In genomic region chr5:63444407-63444806, GRCm38 (mm10) we compare ENCODE assay signal across 31 mouse cellular contexts.
DNase-seq lines count a peak whose midpoint lies in the region; ATAC-seq and TF ChIP-seq lines count a peak whose summit lies in the region.
"Had no signal": no experiment of that assay in that cellular context is flagged by ENCODE, and none has a peak within 500 bp of the region (broad histone marks: within the 10 kb centered on the region; RNA-seq: fewer than 3 reads in every experiment).

No protein-coding gene starts in this region.

- dilution Hi-C loops in CH12.LX (cut with MboI; ENCODE audit: extremely low pct_ligation_motif_present, extremely low pct_unique_long_range_greater_than_20kb, low sequenced_read_pairs): no loop called here

- no peak overlapping the region for H3K27ac ChIP-seq in hindbrain, embryonic 15.5 days (replicated peaks)
- no peak overlapping the region for H3K27ac ChIP-seq in hindbrain, postnatal 0 days
- no peak overlapping the region for H3K27ac ChIP-seq in CH12.LX (ENCODE audit: insufficient read depth, low read depth)
- no peak overlapping the region for H3K27ac ChIP-seq in neural tube, embryonic 13.5 days (replicated peaks)
- H3K27ac ChIP-seq: embryonic facial prominence, embryonic 12.5 days; forebrain, embryonic 15.5 days; gastrocnemius, adult 2 months; layer of hippocampus, adult 2 months; limb, embryonic 12.5 days; liver, embryonic 15.5 days had no signal

- no peak for TF ChIP-seq POLR2A in CH12.LX (IDR thresholded peaks at IDR 0.05; ENCODE audit: low read depth, low read length)
- no peak for TF ChIP-seq POLR2A in brain, embryonic 14.5 days (IDR thresholded peaks at IDR 0.05; ENCODE audit: borderline replicate concordance, extremely low read depth, insufficient read depth, insufficient read length, poor library complexity, severe bottlenecking)

- H3K79me2 ChIP-seq in CH12.LX (replicated peaks; ENCODE audit: control insufficient read depth, extremely low read depth, insufficient read depth, poor library complexity, severe bottlenecking): no peaks in the 10 kb centered on the region

- in situ Hi-C loops in CH12.LX (cut with MboI; ENCODE audit: low pct_ligation_motif_present, low pct_unique_long_range_greater_than_20kb, low sequenced_read_pairs): no loop called here

- H3K4me2 ChIP-seq in hindbrain, embryonic 15.5 days: no peak overlapping the region
- H3K4me2 ChIP-seq in hindbrain, postnatal 0 days (ENCODE audit: low read depth, low read length): no peak overlapping the region
- no peak overlapping the region for H3K4me2 ChIP-seq in CH12.LX (ENCODE audit: insufficient read depth, low read depth, poor library complexity, severe bottlenecking)
- H3K4me2 ChIP-seq in neural tube, embryonic 13.5 days: no peak overlapping the region
- H3K4me2 ChIP-seq: embryonic facial prominence, embryonic 12.5 days; forebrain, embryonic 15.5 days; heart, embryonic 11.5 days; limb, embryonic 12.5 days; liver, embryonic 15.5 days; lung, embryonic 14.5 days had no signal

- H3K36me3 ChIP-seq in hindbrain, embryonic 15.5 days: no peaks in the 10 kb centered on the region
- no peaks in the 10 kb centered on the region for H3K36me3 ChIP-seq in hindbrain, postnatal 0 days (ENCODE audit: insufficient read depth, low read length)
- no peaks in the 10 kb centered on the region for H3K36me3 ChIP-seq in CH12.LX (replicated peaks in 1 of 2; ENCODE audit: control insufficient read depth in 1 of 2, insufficient read depth in 1 of 2, low read length in 1 of 2)
- H3K36me3 ChIP-seq in neural tube, embryonic 13.5 days: no peaks in the 10 kb centered on the region
- H3K36me3 ChIP-seq: embryonic facial prominence, embryonic 12.5 days; forebrain, embryonic 15.5 days; limb, embryonic 12.5 days; liver, embryonic 15.5 days had no signal

- no peak overlapping the region for H3K9ac ChIP-seq in hindbrain, embryonic 15.5 days
- no peak overlapping the region for H3K9ac ChIP-seq in hindbrain, postnatal 0 days (replicated peaks; ENCODE audit: low read length)
- H3K9ac ChIP-seq in CH12.LX (ENCODE audit: insufficient read depth, low read depth): no peak overlapping the region
- H3K9ac ChIP-seq in neural tube, embryonic 13.5 days: no peak overlapping the region
- H3K9ac ChIP-seq: embryonic facial prominence, embryonic 12.5 days; forebrain, embryonic 15.5 days; limb, embryonic 12.5 days; liver, embryonic 15.5 days; lung, embryonic 14.5 days had no signal

- peaks cover 8% of the 10 kb centered on the region for H3K4me1 ChIP-seq in hindbrain, embryonic 15.5 days (replicated peaks)
- H3K4me1 ChIP-seq in hindbrain, postnatal 0 days (ENCODE audit: insufficient read depth, low read length): no peaks in the 10 kb centered on the region
- H3K4me1 ChIP-seq in CH12.LX (ENCODE audit: control insufficient read depth in 1 of 2, insufficient read depth in 2 of 2): peaks cover 0 to 15% of the 10 kb centered on the region in 2 experiments; a peak in 2 of 4 replicates
- H3K4me1 ChIP-seq in neural tube, embryonic 13.5 days (replicated peaks): peaks cover 18% of the 10 kb centered on the region
- H3K4me1 ChIP-seq: embryonic facial prominence, embryonic 12.5 days; forebrain, embryonic 15.5 days; limb, embryonic 12.5 days; liver, embryonic 15.5 days had no signal

- TF ChIP-seq EP300 in CH12.LX (IDR thresholded peaks at IDR 0.05; ENCODE audit: low read length): no peak

- TF ChIP-seq RAD21 in CH12.LX (IDR thresholded peaks at IDR 0.05; ENCODE audit: low read depth, low read length): no peak

- DNase-seq in hindbrain, postnatal 0 days (ENCODE audit: low spot score): no peak
- peak; percentile 17 for DNase-seq in CH12.LX (ENCODE audit: extremely low read depth)
- peak; percentile 53 for DNase-seq in brain, embryonic 14.5 days (ENCODE audit: low read depth)
- no peak for DNase-seq in thymus, postnatal 0 days (ENCODE audit: low spot score)
- no peak for DNase-seq in kidney, adult 9 months
- DNase-seq: adrenal gland, adult 8-10 months; B cell, adult 2 months; cerebellum, adult 11 months; cerebellum, adult 9-10 months; embryo, embryonic 11 days; gastrocnemius, adult 2 months; gastrocnemius, postnatal 36 days; heart, adult 18-20 months; heart, postnatal 36 days; kidney, adult 11 months; kidney, postnatal 36 days; lung, embryonic 14.5 days; lung, postnatal 14 days; right cerebral cortex, postnatal 14 days; spleen, adult 18-20 months; thymus, postnatal 25 days had no signal

- peak; percentile 56; the same call in 1 of the 2 replicates for ATAC-seq in hindbrain, embryonic 15.5 days (ENCODE audit: low FRiP score, low read depth)
- no peak for ATAC-seq in hindbrain, postnatal 0 days
- ATAC-seq in neural tube, embryonic 13.5 days (ENCODE audit: low read depth): peak; percentile 90
- ATAC-seq: forebrain, embryonic 15.5 days; inflammation-experienced regulatory T-cells, adult 6 months had no signal

- no peaks in the 10 kb centered on the region for H3K27me3 ChIP-seq in hindbrain, embryonic 15.5 days
- no peaks in the 10 kb centered on the region for H3K27me3 ChIP-seq in hindbrain, postnatal 0 days (ENCODE audit: insufficient read depth, low read length)
- no peaks in the 10 kb centered on the region for H3K27me3 ChIP-seq in CH12.LX (replicated peaks)
- no peaks in the 10 kb centered on the region for H3K27me3 ChIP-seq in neural tube, embryonic 13.5 days
- H3K27me3 ChIP-seq: embryonic facial prominence, embryonic 12.5 days; forebrain, embryonic 15.5 days; limb, embryonic 12.5 days; liver, embryonic 15.5 days had no signal

- H3K4me3 ChIP-seq in hindbrain, embryonic 15.5 days: no peak overlapping the region
- no peak overlapping the region for H3K4me3 ChIP-seq in hindbrain, postnatal 0 days (ENCODE audit: low read length)
- no peak overlapping the region for H3K4me3 ChIP-seq in CH12.LX (replicated peaks in 1 of 3; ENCODE audit: low read depth in 2 of 3, low read length in 2 of 3, poor library complexity in 1 of 3)
- H3K4me3 ChIP-seq in neural tube, embryonic 13.5 days: no peak overlapping the region
- H3K4me3 ChIP-seq: embryonic facial prominence, embryonic 12.5 days; forebrain, embryonic 15.5 days; gastrocnemius, adult 2 months; layer of hippocampus, adult 2 months; left cerebral cortex, adult 2 months; limb, embryonic 12.5 days; liver, embryonic 15.5 days had no signal

- no peak for TF ChIP-seq CTCF in hindbrain, postnatal 0 days (IDR thresholded peaks at IDR 0.05; ENCODE audit: low read depth)
- TF ChIP-seq CTCF in CH12.LX (conservative IDR thresholded peaks at IDR 0.05 in 1 of 2, IDR thresholded peaks at IDR 0.05 in 1 of 2; ENCODE audit: low read depth in 2 of 2, low read length in 2 of 2): no peak
- TF ChIP-seq CTCF in brain, embryonic 14.5 days (IDR thresholded peaks at IDR 0.05; ENCODE audit: borderline replicate concordance, extremely low read depth, insufficient read depth, insufficient read length): no peak

- H3K9me3 ChIP-seq in hindbrain, embryonic 15.5 days: no peaks in the 10 kb centered on the region
- no peaks in the 10 kb centered on the region for H3K9me3 ChIP-seq in hindbrain, postnatal 0 days (ENCODE audit: low read length)
- H3K9me3 ChIP-seq in CH12.LX (replicated peaks; ENCODE audit: low read length): no peaks in the 10 kb centered on the region
- H3K9me3 ChIP-seq in neural tube, embryonic 13.5 days: no peaks in the 10 kb centered on the region
- H3K9me3 ChIP-seq: embryonic facial prominence, embryonic 12.5 days; forebrain, embryonic 15.5 days; limb, embryonic 12.5 days; liver, embryonic 15.5 days had no signal

- 50% methylated on average over 3 of the region's 3 CpGs for WGBS in hindbrain, embryonic 15.5 days
- WGBS in hindbrain, postnatal 0 days: 62% methylated on average over 3 of the region's 3 CpGs
- WGBS in neural tube, embryonic 13.5 days: 45% methylated on average over 3 of the region's 3 CpGs

TF ChIP-seq in CH12.LX, 34 proteins besides CTCF, POLR2A, EP300 and RAD21:
- TF ChIP-seq SMC3 (IDR thresholded peaks at IDR 0.05; ENCODE audit: low read depth, low read length) (no peak), MAZ (IDR thresholded peaks at IDR 0.05; ENCODE audit: low read depth, low read length) (no peak), ETS1 (conservative IDR thresholded peaks at IDR 0.05; ENCODE audit: low read depth, low read length) (no peak), HCFC1 (IDR thresholded peaks at IDR 0.05; ENCODE audit: low read depth, low read length) (no peak), SIN3A (IDR thresholded peaks at IDR 0.05; ENCODE audit: low read length) (no peak), NELFE (IDR thresholded peaks at IDR 0.05; ENCODE audit: low read depth, low read length) (no peak)

Comparison
In these comparisons a context has a peak if more than half of its experiments do, and no peak if none do; other contexts are left out.
1. DNase-seq: peak in CH12.LX (single experiment) and brain, embryonic 14.5 days (single experiment); none in hindbrain, postnatal 0 days (single experiment), thymus, postnatal 0 days (single experiment) and kidney, adult 9 months (single experiment).